Mouse (Mus musculus): ENCODE measurements around the gene Lancl2. TPM values are rescaled to one million over a fixed set of nuclear protein-coding genes. Genes with fewer than 3 reads are reported as not detected.

The Lancl2 gene
- 56.3 and 68.6 TPM in 2 replicates for polyA plus RNA-seq (2015; fragmentation: Nextera tagmentation; extraction: Ambion mirVana)

DNA sequence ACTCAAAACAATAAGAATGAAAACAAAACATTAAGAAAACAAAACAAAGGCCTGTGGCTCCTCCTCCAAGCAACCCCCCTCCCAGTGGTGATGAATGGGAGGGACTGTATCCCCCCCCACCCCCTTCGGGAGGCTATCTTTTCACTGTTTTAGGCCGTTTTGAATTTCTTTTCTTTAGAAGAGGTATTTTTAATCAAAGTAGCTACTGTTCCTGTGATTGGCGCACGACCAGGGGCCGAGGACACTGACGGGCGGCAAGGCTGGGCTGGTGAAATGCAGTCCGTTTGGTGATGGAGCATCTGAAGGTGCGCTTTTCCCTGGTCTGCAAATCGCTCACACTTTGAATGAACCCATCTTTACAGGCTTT, at the start of gene Lancl2:
TSS of gene Lancl2 (plus strand) at position 165 of the 367 bp plus-strand sequence.
- no peaks in the 10 kb centered on the region for H3K36me3 ChIP-seq (ENCODE audit: poor library complexity, severe bottlenecking)
- peak within 1 kb of the TSS; percentile 93 for H3K9ac ChIP-seq
- peak within 1 kb of the TSS; percentile 99 for H3K27ac ChIP-seq
- H3K4me1 ChIP-seq = peaks cover 24% of the 10 kb centered on the region
- H3K4me3 ChIP-seq = peak within 1 kb of the TSS; percentile 73
- peak; percentile 11; the same call in 1 of the 2 replicates for ATAC-seq
- no peaks in the 10 kb centered on the region for H3K9me3 ChIP-seq (replicated peaks)
- 0% methylated on average over 10 of the region's 10 CpGs for WGBS
- H3K27me3 ChIP-seq = no peaks in the 10 kb centered on the region
- H3K4me2 ChIP-seq = peak within 1 kb of the TSS; percentile 68

DNA sequence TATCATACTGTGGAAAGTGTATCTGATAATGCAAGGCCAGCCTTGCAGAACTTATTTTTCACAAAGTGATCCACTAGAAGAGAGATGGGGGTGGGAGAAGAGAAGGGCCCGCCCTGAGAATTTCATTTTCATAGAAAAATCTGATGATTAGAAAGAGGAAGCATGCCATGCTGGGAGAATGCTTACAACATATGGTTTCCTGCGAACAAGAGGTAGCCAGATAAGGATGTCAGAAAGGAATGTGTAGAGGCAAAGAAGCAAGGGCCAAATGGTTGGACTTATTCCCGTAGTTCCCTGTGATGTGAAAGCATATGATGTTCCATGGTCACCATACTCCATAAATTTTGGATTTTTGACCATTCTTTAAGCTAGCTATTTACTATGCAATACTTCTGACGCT, 41.0 kb upstream of the Lancl2 start:
- no peak overlapping the region for H3K4me2 ChIP-seq
- no peaks in the 10 kb centered on the region for H3K27me3 ChIP-seq
- H3K9ac ChIP-seq = no peak overlapping the region
- no peaks in the 10 kb centered on the region for H3K36me3 ChIP-seq (ENCODE audit: poor library complexity, severe bottlenecking)
- no peaks in the 10 kb centered on the region for H3K9me3 ChIP-seq (replicated peaks)
- no peak overlapping the region for H3K27ac ChIP-seq
- H3K4me1 ChIP-seq = no peaks in the 10 kb centered on the region
- WGBS = 89% methylated on average over 4 of the region's 4 CpGs
- ATAC-seq = no peak
- no peak overlapping the region for H3K4me3 ChIP-seq

GRCm38 (mm10) chr6:57684156-57684555, 18.2 kb upstream of the Lancl2 start:
- H3K4me2 ChIP-seq = no peak overlapping the region
- no peak for ATAC-seq
- no peaks in the 10 kb centered on the region for H3K4me1 ChIP-seq
- peaks cover 10% of the 10 kb centered on the region for H3K36me3 ChIP-seq (ENCODE audit: poor library complexity, severe bottlenecking)
- H3K9me3 ChIP-seq (replicated peaks) = no peaks in the 10 kb centered on the region
- no peak overlapping the region for H3K9ac ChIP-seq
- H3K27me3 ChIP-seq = no peaks in the 10 kb centered on the region
- H3K4me3 ChIP-seq = no peak overlapping the region
- 92% methylated on average over 1 of the region's 1 CpGs for WGBS
- H3K27ac ChIP-seq = no peak overlapping the region

- WGBS = under 1% methylated on average over 45 of the region's 52 CpGs
- Histone ChIP-seq H3K4me3 (peak within 1 kb of the TSS; percentile 83), H3K9ac (peak within 1 kb of the TSS; percentile 79), H3K27ac (peak within 1 kb of the TSS; percentile 80), H3K27me3 (no peaks in the 10 kb centered on the region), H3K4me1 (0 out of 2 replicates have a peak, but pooled peaks cover 5% of the 10 kb centered on the region), H3K9me3 (replicated peaks) (no peaks in the 10 kb centered on the region), H3K36me3 (ENCODE audit: poor library complexity, severe bottlenecking) (peaks cover 8% of the 10 kb centered on the region; the same call in 1 of the 2 replicates), H3K4me2 (peak within 1 kb of the TSS; percentile 77)
- peak; percentile 97 for ATAC-seq
These were observed 10.7 kb upstream of the Lancl2 start, which contains the start of gene Pyurf for GRCm38 (mm10) chr6:57691467-57692261. Gene Pyurf (minus strand): TSS chr6:57692078.

- Histone ChIP-seq H3K27ac (no peak overlapping the region), H3K9me3 (replicated peaks) (no peaks in the 10 kb centered on the region), H3K36me3 (ENCODE audit: poor library complexity, severe bottlenecking) (peaks cover 8% of the 10 kb centered on the region; the same call in 1 of the 2 replicates), H3K4me3 (no peak overlapping the region), H3K9ac (no peak overlapping the region), H3K4me1 (0 out of 2 replicates have a peak, but pooled peaks cover 5% of the 10 kb centered on the region), H3K4me2 (no peak overlapping the region), H3K27me3 (no peaks in the 10 kb centered on the region)
- WGBS = 95% methylated on average over 3 of the region's 3 CpGs
- no peak for ATAC-seq
These were observed 9.2 kb upstream of the Lancl2 start for GRCm38 (mm10) chr6:57693116-57693515.

GRCm38 (mm10) chr6:57701686-57702085, 654 bp upstream of the Lancl2 start:
- H3K4me1 ChIP-seq = peaks cover 24% of the 10 kb centered on the region
- H3K4me2 ChIP-seq = peak overlapping the region; percentile 68
- peak overlapping the region; percentile 99 for H3K27ac ChIP-seq
- H3K27me3 ChIP-seq = no peaks in the 10 kb centered on the region
- ATAC-seq = no peak
- no peaks in the 10 kb centered on the region for H3K9me3 ChIP-seq (replicated peaks)
- peak overlapping the region; percentile 73 for H3K4me3 ChIP-seq
- H3K36me3 ChIP-seq (ENCODE audit: poor library complexity, severe bottlenecking) = no peaks in the 10 kb centered on the region
- 50% methylated on average over 4 of the region's 4 CpGs for WGBS
- peak overlapping the region; percentile 93 for H3K9ac ChIP-seq

DNA sequence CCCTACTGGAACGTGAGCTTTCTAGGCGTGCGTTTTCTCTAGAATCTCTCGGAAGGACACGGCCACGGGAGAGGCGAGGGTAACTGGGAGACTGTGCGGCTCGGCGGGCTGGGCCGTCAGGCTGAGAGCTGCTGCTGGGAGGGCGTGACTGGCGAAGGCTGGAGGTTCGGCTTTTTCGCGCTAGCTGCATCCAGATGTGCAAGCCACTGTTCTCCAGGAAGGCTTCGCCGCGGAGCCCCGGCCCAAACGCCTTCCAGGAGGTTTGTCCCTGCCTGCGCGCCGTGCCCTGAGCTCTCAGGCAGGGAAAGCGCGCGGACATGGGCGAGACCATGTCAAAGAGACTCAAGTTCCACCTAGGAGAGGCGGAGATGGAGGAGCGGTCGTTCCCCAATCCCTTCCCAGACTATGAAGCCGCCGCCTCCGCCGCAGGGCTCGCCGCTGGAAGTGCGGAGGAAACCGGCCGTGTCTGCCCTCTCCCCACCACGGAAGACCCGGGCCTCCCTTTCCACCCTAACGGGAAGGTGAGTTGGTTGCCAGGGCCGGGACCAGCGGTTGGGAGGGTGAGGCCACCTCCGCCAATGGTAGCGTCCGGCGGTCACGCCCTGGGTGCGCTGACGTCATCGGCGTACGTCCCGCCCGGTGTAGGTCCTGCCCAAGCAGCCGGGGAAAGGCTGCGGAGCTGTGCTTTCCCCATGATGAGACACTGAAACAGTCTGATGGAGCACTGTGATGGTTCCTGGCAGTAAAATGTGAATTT, 581 bp downstream of the Lancl2 start:
- no peaks in the 10 kb centered on the region for H3K36me3 ChIP-seq (ENCODE audit: poor library complexity, severe bottlenecking)
- peak overlapping the region; percentile 99 for H3K27ac ChIP-seq
- H3K9ac ChIP-seq = peak overlapping the region; percentile 93
- peak overlapping the region; percentile 68 for H3K4me2 ChIP-seq
- ATAC-seq = peak; percentile 98
- WGBS = under 1% methylated on average over 59 of the region's 59 CpGs
- peaks cover 24% of the 10 kb centered on the region for H3K4me1 ChIP-seq
- H3K9me3 ChIP-seq (replicated peaks) = no peaks in the 10 kb centered on the region
- H3K27me3 ChIP-seq = no peaks in the 10 kb centered on the region
- H3K4me3 ChIP-seq = peak overlapping the region; percentile 73

DNA sequence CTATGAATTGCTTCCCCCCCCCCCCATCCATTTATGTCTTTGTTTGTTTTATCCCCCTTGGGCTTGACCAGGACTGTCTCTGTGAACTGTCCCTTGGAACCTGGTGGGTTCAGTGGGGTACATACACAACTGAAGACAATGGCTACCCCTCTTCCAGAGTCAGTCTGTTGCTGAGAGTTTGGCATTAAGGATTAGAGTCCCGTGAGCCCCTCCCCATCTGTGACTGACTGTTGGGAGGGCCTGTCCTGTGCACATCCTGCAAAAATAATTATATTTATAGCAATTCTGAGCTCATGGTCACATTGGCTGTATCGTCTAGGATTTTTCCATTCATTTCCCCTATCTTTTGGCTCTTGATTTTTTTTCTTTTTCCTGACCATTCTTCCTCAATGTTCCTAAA, 1.4 kb downstream of the Lancl2 start:
- peak overlapping the region; percentile 68 for H3K4me2 ChIP-seq
- no peaks in the 10 kb centered on the region for H3K9me3 ChIP-seq (replicated peaks)
- H3K27me3 ChIP-seq = no peaks in the 10 kb centered on the region
- H3K4me1 ChIP-seq = peaks cover 24% of the 10 kb centered on the region
- WGBS = 28% methylated on average over 2 of the region's 2 CpGs
- H3K4me3 ChIP-seq = peak overlapping the region; percentile 73
- H3K9ac ChIP-seq = peak overlapping the region; percentile 93
- peak; percentile 48 for ATAC-seq
- H3K27ac ChIP-seq = peak overlapping the region; percentile 99
- H3K36me3 ChIP-seq (ENCODE audit: poor library complexity, severe bottlenecking) = no peaks in the 10 kb centered on the region

DNA sequence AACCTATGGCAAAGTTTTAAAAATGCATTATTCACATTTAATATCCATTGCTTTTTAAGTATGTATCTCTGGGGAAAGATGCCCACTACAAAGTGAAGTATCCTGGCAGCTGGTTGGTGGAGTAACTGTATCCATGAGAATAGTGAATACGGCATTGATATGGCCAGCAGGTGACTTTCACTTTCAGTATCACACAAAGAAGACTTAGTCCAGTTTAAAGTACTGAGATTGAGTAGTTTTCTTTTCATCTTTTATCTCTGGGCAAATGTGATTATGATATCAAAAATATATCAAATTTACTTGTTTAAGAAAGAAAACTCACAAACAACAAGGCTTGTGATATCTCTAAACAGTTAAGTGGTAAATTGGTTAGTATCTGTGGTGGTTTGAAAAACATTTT, 4.4 kb downstream of the Lancl2 start:
- Histone ChIP-seq H3K4me3 (no peak overlapping the region), H3K27me3 (no peaks in the 10 kb centered on the region), H3K4me1 (peaks cover 18% of the 10 kb centered on the region), H3K9me3 (replicated peaks) (no peaks in the 10 kb centered on the region), H3K9ac (no peak overlapping the region), H3K4me2 (no peak overlapping the region), H3K27ac (no peak overlapping the region), H3K36me3 (ENCODE audit: poor library complexity, severe bottlenecking) (no peaks in the 10 kb centered on the region)
- ATAC-seq = no peak
- WGBS = 86% methylated on average over 1 of the region's 1 CpGs

- Histone ChIP-seq H3K27ac (no peak overlapping the region), H3K4me1 (no peaks in the 10 kb centered on the region), H3K4me2 (no peak overlapping the region), H3K27me3 (no peaks in the 10 kb centered on the region), H3K9ac (no peak overlapping the region), H3K36me3 (ENCODE audit: poor library complexity, severe bottlenecking) (peaks cover 11% of the 10 kb centered on the region), H3K4me3 (no peak overlapping the region), H3K9me3 (replicated peaks) (no peaks in the 10 kb centered on the region)
- 39% methylated on average over 1 of the region's 1 CpGs for WGBS
- 0 out of 2 replicates have a peak, but pooled peaks have one; percentile 8 for ATAC-seq
These were observed 9.4 kb downstream of the Lancl2 start for GRCm38 (mm10) chr6:57711726-57712125.

GRCm38 (mm10) chr6:57721347-57721746, 19.0 kb downstream of the Lancl2 start:
- peaks cover 18% of the 10 kb centered on the region for H3K36me3 ChIP-seq (ENCODE audit: poor library complexity, severe bottlenecking)
- no peaks in the 10 kb centered on the region for H3K9me3 ChIP-seq (replicated peaks)
- H3K4me3 ChIP-seq = no peak overlapping the region
- H3K27ac ChIP-seq = no peak overlapping the region
- H3K4me1 ChIP-seq = no peaks in the 10 kb centered on the region
- ATAC-seq = no peak
- no peak overlapping the region for H3K4me2 ChIP-seq
- no peak overlapping the region for H3K9ac ChIP-seq
- H3K27me3 ChIP-seq = no peaks in the 10 kb centered on the region
- WGBS = 96% methylated on average over 1 of the region's 1 CpGs

DNA sequence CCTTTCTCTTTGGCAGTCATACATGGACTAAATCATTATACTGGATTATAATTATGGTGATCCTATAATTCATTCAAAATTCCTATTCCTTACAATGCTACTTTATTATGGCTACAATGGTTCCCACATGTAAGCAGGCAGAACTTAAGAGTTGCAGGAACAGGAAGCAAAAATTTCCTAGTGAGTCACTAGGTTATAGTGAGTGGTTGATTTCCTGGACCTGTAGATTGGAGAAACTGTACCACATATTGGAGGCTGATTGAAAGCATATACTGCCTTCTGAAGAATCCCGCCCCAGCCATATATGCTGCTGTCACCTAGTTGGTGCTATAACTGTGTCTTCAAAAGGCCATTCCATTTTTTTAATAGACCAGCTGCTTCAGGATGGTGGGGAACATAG, 40.4 kb downstream of the Lancl2 start:
- H3K9ac ChIP-seq = no peak overlapping the region
- no peaks in the 10 kb centered on the region for H3K4me1 ChIP-seq
- no peak overlapping the region for H3K4me2 ChIP-seq
- peaks cover 11% of the 10 kb centered on the region for H3K36me3 ChIP-seq (ENCODE audit: poor library complexity, severe bottlenecking)
- no peaks in the 10 kb centered on the region for H3K27me3 ChIP-seq
- H3K27ac ChIP-seq = no peak overlapping the region
- 95% methylated on average over 1 of the region's 1 CpGs for WGBS
- no peaks in the 10 kb centered on the region for H3K9me3 ChIP-seq (replicated peaks)
- H3K4me3 ChIP-seq = no peak overlapping the region
- no peak for ATAC-seq
